Mouse (Mus musculus) gastrocnemius, adult 2 months (tissue): ENCODE measurements around the gene Bcl2l11. TPM values are rescaled to one million over a fixed set of nuclear protein-coding genes. Genes with fewer than 3 reads are reported as not detected.

Experiments
- DNase-seq: peaks from one replicate; pipeline ENCODE4 v3.0.0; 2022
- H3K27ac ChIP-seq: fragments of 200-600 bp; 2 replicates; pipeline ENCODE4 v1.8.1; 2022; ENCODE audit warnings: mild to moderate bottlenecking
- H3K4me3 ChIP-seq: fragments of 200-600 bp; 2 replicates; pipeline ENCODE4 v1.8.1; 2022; ENCODE audit warnings: mild to moderate bottlenecking, moderate library complexity
- CTCF ChIP-seq: fragments of 200-600 bp; IDR thresholded peaks from 2 replicates; pipeline ENCODE4 v1.8.1; 2022; ENCODE audit warnings: antibody characterized with exemption, mild to moderate bottlenecking, moderate library complexity
- intact Hi-C: fragments of 180-260 bp; cut with DNase I; formaldehyde crosslinking; loops from one replicate; pipeline ENCODE4 v1.15.1; 2025
- long read RNA-seq, 2 experiments: library from polyadenylated mRNA; stranded (forward); transcript quantifications; one replicate each; pipeline ENCODE4 v2.0.0; 2021
- total RNA-seq, 2 experiments: library from RNA; stranded (reverse); gene quantifications; 2 replicates each; pipeline ENCODE4 v1.2.3; 2021

The Bcl2l11 gene
- total RNA-seq = 1 to 10 TPM; 5.1 to 9.0 TPM
- long read RNA-seq, experiment 1, full-length matches to known transcripts = 1 of 5 reads
- long read RNA-seq, experiment 1, partial matches to known transcripts = 1 of 5 reads
- long read RNA-seq, experiment 1, other reads (novel, unspliced or antisense) = 3 of 5 reads
- long read RNA-seq, experiment 2, partial matches to known transcripts = 0 of 4 reads
- long read RNA-seq, experiment 2, other reads (novel, unspliced or antisense) = 3 of 4 reads

- Histone ChIP-seq H3K4me3 (peak within 1 kb of the TSS; percentile 83), H3K27ac (peak within 1 kb of the TSS; percentile 92)
- TF ChIP-seq CTCF = peak; percentile 71
- intact Hi-C loops = loop anchor here (5.0 kb wide), 2 partner anchors 186 to 334 kb away; partner anchors contain the start of gene Mtln
- DNase-seq = peak; percentile 98
Observed at GRCm38 (mm10) chr2:128125635-128126470, at the start of gene Bcl2l11. TSS of gene Bcl2l11 (plus strand) at chr2:128126038.

- no peak for DNase-seq
- Histone ChIP-seq H3K4me3 (no peak overlapping the region), H3K27ac (no peak overlapping the region)
- intact Hi-C loops = no loop called here
- no peak for TF ChIP-seq CTCF
Observed at GRCm38 (mm10) chr2:128076936-128077335, 48.9 kb upstream of the Bcl2l11 start.

GRCm38 (mm10) chr2:128078859-128079258 lies 47.0 kb upstream of the Bcl2l11 start:
- peak; percentile 37 for DNase-seq
- Histone ChIP-seq H3K27ac (no peak overlapping the region), H3K4me3 (no peak overlapping the region)
- intact Hi-C loops = no loop called here
- peak; percentile 56 for TF ChIP-seq CTCF

GRCm38 (mm10) chr2:128079316-128079715 lies 46.5 kb upstream of the Bcl2l11 start:
- DNase-seq = no peak
- Histone ChIP-seq H3K4me3 (no peak overlapping the region), H3K27ac (no peak overlapping the region)
- intact Hi-C loops = no loop called here
- no peak for TF ChIP-seq CTCF

GRCm38 (mm10) chr2:128083844-128084243 lies 42.0 kb upstream of the Bcl2l11 start:
- no peak for TF ChIP-seq CTCF
- intact Hi-C loops = no loop called here
- Histone ChIP-seq H3K4me3 (no peak overlapping the region), H3K27ac (no peak overlapping the region)
- DNase-seq = no peak

GRCm38 (mm10) chr2:128084607-128085006 lies 41.2 kb upstream of the Bcl2l11 start:
- intact Hi-C loops = no loop called here
- TF ChIP-seq CTCF = no peak
- H3K4me3 ChIP-seq = no peak overlapping the region
- no peak for DNase-seq
- no peak overlapping the region for H3K27ac ChIP-seq

GRCm38 (mm10) chr2:128085481-128085880 lies 40.4 kb upstream of the Bcl2l11 start:
- no peak overlapping the region for H3K4me3 ChIP-seq
- no peak for DNase-seq
- intact Hi-C loops = no loop called here
- no peak overlapping the region for H3K27ac ChIP-seq
- TF ChIP-seq CTCF = no peak

GRCm38 (mm10) chr2:128086301-128086886 lies 39.4 kb upstream of the Bcl2l11 start:
- DNase-seq = no peak
- intact Hi-C loops = no loop called here
- no peak for TF ChIP-seq CTCF
- Histone ChIP-seq H3K4me3 (no peak overlapping the region), H3K27ac (no peak overlapping the region)

- intact Hi-C loops = no loop called here
- H3K4me3 ChIP-seq = no peak overlapping the region
- no peak for DNase-seq
- TF ChIP-seq CTCF = no peak
- H3K27ac ChIP-seq = no peak overlapping the region
Observed at GRCm38 (mm10) chr2:128086996-128087526, 38.8 kb upstream of the Bcl2l11 start.

- TF ChIP-seq CTCF = no peak
- no peak for DNase-seq
- Histone ChIP-seq H3K27ac (no peak overlapping the region), H3K4me3 (no peak overlapping the region)
- intact Hi-C loops = no loop called here
Observed at GRCm38 (mm10) chr2:128087798-128088545, 37.9 kb upstream of the Bcl2l11 start.

GRCm38 (mm10) chr2:128090283-128090885 lies 35.5 kb upstream of the Bcl2l11 start:
- no peak overlapping the region for H3K4me3 ChIP-seq
- TF ChIP-seq CTCF = no peak
- no peak overlapping the region for H3K27ac ChIP-seq
- intact Hi-C loops = no loop called here
- no peak for DNase-seq
